Mouse (Mus musculus) cerebellum, postnatal 10 days (tissue): ENCODE data around the gene Gm6890.
"Not testable (repeated sequence)": the region's sequence is repeated elsewhere in the genome, so short reads cannot be mapped to it uniquely, and the experiment has no call there.

ENCODE experiments used
- DNase-seq, 2 experiments: peaks; one replicate each; pipeline ENCODE4 v3.0.0; 2021; ENCODE audit warnings: mixed read lengths in 2 of 2

Gm6890 gene

DNA sequence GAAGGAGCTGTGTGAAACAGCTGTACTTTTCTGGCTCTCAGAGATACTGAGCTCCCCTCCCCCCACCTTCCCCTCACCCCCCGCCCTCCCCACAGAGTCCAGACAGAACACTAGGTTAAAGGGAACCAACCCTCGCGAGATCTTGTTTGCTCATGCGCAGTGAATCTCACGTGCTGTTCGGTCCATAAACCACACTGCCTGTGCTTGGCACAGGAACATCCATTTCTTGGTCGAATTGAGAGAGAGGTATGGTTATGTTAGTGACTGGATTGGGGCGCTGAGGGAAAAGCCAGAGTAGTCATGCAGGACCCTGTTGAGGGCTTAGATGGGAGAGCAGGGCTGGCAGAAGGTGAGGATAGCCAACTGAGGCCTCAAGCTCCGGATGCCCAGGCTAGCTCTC is at the start of gene Gm6890:
Gm6890 (plus strand) TSS at position 301 of the 400 bp plus-strand sequence.
- DNase-seq: not testable (repeated sequence)

GRCm38 (mm10) chrX:74726195-74726594 is 14.5 kb upstream of the Gm6890 start:
- not testable (repeated sequence) for DNase-seq

DNA sequence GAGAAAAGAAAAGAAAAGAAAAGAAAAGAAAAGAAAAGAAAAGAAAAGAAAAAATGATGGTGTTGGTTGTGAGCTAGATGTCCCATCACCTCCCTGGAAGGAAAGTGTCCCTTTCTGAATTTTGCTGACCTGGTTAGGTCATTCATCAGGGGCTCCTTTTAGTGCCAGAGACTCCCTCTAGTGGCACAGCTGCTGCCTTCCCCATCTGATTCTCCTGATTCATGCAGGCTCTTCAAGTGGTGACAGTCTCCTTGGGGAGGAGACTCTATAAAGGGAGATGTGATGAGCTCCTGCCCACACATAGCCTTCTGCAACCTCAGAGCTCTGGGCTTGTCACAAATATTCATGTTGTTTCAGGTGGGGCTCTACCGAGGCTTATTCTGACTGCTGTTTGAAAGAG is 30.0 kb downstream of the Gm6890 start:
- peak; percentile 7 to 19 for DNase-seq
